Mouse (Mus musculus) left cerebral cortex, adult 8-10 months (tissue): ENCODE results near the gene Mcidas. TPM values are rescaled to one million over a fixed set of nuclear protein-coding genes. Genes with fewer than 3 reads are reported as not detected.

Experiments used
- microRNA-seq, 2 experiments: library from miRNA; unstranded; fragments of <30 nt; microRNA quantifications; one replicate each; pipeline ENCODE4 v1.2.0; 2022
- total RNA-seq, 4 experiments: library from RNA; stranded (reverse); gene quantifications; 2 replicates each; pipeline ENCODE4 v1.2.4; 2022

The Mcidas gene
- total RNA-seq, 4 experiments from 2014 or later, result 0.74 to 1.3 (median 0.86) TPM

Small RNA genes within 50 kb of the gene (microRNA-seq; reads per million reads assigned to microRNA genes)
- gene Mir449a, result 32.6 to 45.6 reads per million in 2 experiments
- 0 reads per million in 2 experiments for gene Mir449b
- gene Mir449c, result 0.42 to 0.66 reads per million in 2 experiments

Other genes with a start within 250 kb of the Mcidas start
- 10 to 100 TPM; 28.5 to 32.2 (median 29.3) TPM for gene Plpp1, start 193.1 kb upstream of the Mcidas start, total RNA-seq
- gene Mtrex, start 66.4 kb upstream of the Mcidas start, total RNA-seq, result 10 to 100 TPM; 39.1 to 45.2 (median 43.3) TPM
- 10 to 100 TPM; 18.0 to 23.3 (median 22.7) TPM for gene Dhx29, start 66.4 kb upstream of the Mcidas start, total RNA-seq
- 1 to 10 TPM; 1.8 to 3.6 (median 3.1) TPM for gene Ccno, start 6.0 kb upstream of the Mcidas start, total RNA-seq
- gene Cdc20b, start 41.3 kb downstream of the Mcidas start, total RNA-seq, result not detected
- gene Gpx8, start 52.6 kb downstream of the Mcidas start, total RNA-seq, result 1 to 10 TPM; 4.3 to 8.4 (median 6.3) TPM
- not detected for gene Gzma, start 107.1 kb downstream of the Mcidas start, total RNA-seq
- under 1 TPM in 2 of 4 experiments, not detected in 2; 0.17 to 0.53 TPM for gene Esm1, start 215.8 kb downstream of the Mcidas start, total RNA-seq
- under 1 TPM in 1 of 4 experiments, not detected in 3; 0.25 TPM for gene Gzmk, start 232.1 kb downstream of the Mcidas start, total RNA-seq